Mouse (Mus musculus) CD4-positive helper T cell, adult 2 months (primary cell): ENCODE data around the gene Med18.

Source experiments
- DNase-seq: peaks from one replicate; pipeline ENCODE4 v3.0.0-alpha.2; 2012; ENCODE audit warnings: low read depth, missing footprints, low spot score

Gene Med18

DNA sequence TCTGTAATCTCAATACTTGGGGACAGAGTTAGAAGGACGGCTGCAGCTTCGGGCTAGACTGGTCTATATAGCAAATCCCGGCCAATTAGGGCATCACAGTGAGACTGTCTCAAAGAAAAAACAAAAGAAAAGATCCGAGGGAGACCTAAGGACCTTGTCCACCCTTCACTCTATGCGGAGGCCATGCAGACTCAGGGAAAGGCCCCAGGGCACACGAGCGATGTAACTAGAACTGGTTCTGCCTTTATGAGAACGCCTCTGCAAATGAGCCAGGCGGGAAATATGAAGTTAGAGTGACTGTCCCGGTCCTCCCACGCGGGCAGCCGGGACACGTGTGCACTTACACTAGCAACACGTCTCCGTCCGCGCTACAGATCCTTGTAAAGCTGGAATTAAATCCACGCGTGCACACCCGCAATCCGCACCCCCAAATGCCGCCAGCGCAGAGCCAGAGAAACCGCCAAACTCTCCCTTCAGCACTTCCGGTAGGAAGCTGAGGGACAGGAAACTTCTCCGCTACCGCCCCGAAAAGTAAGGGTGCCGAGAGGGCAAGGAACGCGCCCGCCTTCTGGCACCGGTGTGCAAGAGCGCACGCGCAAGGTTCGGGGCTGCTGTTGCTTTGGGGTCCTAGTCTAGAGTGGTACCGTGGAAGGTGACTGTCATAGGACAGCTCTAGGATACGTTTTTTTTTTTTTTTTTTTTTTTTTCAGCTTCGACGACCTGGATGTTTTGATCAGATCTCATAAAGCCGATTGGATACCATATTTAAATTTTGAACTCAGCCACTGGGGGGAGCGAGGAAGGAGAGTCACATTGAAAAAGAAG, at the start of gene Med18:
Gene Med18, minus strand, starts transcription at position 492 of the 825 bp plus-strand sequence.
- peak; percentile 94 for DNase-seq

DNA sequence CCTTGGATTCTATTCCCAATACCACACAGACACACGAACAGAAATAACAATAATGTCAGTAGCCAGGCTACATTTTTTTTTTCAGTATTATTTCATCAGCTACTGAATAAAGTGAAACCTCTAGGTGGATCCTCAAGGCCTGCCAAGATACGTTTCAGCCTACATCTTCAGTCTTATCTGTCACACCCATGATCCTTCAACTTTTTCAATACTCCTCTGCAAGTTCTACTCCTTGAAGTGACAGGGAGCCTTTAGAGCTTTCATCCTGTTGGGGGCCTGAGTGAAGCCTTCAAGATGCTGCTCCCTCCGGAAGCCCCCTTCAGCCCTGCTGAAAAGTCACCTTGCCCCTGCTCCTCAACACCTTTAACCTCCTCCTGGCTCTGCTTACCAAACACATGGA, 48.4 kb upstream of the Med18 start:
- DNase-seq: no peak

DNA sequence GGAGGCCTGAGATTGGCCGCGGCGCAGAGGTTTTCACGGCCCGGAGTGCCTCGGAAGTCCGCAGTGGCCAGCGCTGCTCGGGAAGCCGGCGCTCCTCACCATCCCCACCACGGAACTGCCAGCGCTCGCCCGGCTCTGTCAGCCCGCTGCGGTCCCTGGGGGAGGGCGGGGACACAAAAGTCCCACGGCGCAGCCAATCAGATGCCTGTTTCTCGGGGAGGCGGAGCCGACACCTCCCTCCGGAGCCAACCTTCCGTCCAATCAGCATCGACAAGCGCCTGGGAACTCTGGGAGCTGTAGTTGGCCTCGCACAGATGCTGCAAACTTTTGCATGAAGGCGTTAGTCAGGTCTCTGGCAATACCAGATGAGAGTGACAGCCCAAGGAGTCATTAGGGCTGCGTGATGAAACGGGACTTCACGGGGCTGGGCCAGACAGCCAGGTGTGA, 46.7 kb upstream of the Med18 start, which contains the start of gene Sesn2:
Gene Sesn2, minus strand, starts transcription at position 150 of the 447 bp plus-strand sequence.
- peak; percentile 96 for DNase-seq

DNA sequence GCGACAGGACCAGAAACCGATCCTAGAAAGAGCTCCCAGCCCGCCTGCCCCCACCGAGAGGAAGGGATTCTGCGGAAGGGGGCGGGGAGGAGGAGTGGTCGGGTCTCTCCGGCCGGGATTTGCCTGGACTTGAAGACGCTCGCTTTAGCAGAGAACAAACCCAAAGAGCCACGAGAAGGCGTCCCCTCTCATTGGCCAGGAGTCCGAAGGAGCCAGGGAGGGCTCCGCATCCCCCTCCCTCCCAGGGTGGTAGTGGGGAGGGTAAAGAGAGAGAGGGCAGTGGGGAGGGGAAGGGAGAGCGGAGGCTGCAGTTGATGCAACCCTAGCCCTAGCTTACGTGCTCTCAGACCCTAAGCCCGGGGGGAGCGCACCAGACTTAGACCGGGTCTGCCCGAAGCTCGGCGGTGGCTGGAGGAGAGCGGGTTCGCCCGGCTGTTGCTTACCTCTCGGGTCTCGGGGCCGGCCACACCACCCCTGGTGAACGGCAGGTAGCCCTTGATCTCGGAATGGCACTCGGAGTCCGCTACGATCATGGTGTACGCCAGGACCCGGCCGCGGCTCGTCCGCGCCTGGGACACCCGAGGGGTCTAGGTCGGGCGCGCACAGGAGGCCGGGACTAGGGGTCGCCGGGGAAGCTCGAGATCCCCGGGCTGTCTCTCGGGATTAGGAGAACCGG, 46.0 kb upstream of the Med18 start:
- peak; percentile 54 for DNase-seq

DNA sequence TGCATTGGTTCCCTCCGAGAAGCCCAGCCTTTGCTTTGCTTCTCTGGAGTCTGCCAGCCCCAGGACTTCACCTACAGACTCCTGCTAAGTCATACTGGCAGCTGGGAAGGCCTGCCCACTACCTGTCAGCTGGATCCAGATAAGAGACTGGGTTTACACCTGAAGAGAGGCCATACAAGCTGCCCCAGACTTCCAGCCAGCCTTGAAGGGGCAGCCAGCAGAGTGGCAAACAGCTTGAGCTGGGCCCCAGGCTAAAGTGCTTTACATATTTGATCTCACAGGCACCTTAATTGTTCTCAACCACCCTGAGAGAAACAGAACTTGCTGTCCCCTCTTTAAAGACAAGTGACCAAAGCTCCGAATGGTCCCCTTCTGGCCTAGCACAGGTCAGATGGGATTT, 43.5 kb upstream of the Med18 start:
- no peak for DNase-seq

DNA sequence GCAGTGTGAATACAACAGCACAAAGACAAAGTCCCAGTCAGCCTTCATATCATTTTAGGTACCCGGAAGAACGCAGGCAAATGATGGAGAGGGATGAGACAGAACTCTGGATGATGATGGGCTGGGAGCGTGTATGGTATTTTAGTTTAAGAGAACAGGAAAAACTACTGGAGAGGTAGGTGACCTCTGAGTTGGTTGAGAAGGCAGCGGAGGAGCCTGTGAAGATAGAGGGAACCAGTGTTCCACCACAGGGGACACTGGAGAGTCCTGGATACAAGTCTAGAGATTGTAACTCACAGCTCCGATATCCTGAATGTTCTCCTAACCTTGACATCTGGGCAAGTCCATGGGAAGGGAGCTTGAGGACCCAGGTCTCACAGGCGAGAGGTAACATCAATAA, 42.5 kb upstream of the Med18 start:
- DNase-seq: no peak

DNA sequence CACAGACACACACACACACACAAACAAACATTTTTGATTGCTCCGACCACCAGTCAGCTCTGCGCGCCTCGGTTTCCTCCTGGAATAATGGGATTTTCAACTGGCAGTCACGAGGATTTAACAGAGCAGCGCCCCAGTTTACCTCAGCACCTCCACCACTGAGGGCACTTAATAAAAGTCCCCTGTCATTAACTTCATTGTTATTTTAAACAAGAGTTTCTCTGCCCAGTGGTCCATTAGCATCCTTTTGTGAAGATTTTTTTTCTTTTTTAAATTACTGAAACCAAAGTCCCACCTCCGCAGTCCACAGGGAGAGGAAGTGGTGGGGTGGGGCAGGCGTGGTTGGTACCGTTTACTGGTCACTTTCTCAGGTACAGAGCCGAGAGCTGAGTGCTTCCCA, 42.1 kb upstream of the Med18 start:
- DNase-seq: no peak

DNA sequence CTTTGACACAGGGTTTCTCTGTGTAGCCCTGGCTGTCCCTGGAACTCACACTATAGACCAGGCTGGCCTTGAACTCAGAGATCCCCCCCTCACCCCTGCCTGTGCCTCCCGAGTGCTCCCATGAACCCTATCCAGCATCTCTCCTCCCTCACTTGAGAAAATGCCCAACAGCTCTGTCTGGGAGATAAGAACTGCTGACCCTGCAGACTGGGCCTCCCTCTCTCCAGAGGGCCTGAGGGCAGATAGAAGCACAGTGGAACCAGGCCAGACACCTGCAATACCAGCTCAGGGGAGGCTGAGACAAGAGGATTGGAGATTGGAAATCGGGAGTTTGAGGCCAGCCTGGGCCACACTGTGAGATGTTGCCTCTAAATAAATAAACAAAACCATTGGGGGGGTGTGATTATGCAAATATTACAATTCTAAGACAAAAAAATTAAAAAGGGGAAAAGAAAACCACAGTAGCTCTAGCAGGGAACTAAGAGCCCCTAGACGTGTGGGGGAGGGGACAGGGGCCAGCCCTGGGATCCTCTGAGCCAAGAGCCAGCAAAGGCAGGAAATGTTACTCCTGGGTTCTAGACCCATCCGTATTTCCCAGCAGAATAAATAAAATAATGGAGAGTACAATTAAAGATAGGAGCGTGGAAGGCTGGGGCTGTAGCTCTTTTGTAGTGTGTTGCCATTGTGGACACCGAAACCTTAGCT, 41.5 kb upstream of the Med18 start:
- DNase-seq: no peak

DNA sequence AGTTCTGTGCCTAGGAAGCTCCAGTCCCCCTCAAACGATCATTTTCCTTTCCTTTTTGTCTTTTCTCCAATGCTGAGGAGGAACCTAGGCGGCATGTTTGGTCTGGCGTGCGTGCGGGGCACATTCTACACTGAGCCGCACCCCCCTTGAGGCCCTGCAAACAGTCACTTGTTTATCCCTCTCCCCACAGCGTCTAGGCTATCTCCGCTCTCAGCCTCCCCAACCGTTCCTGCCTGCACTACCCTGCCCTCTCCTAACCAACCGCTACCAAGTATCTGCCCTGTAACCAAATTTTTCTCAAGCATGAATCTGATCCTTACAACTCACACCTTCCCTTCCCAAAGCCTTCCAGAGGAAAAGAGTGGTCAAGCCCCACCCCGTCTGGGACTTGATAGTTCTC, 39.6 kb upstream of the Med18 start:
- no peak for DNase-seq

DNA sequence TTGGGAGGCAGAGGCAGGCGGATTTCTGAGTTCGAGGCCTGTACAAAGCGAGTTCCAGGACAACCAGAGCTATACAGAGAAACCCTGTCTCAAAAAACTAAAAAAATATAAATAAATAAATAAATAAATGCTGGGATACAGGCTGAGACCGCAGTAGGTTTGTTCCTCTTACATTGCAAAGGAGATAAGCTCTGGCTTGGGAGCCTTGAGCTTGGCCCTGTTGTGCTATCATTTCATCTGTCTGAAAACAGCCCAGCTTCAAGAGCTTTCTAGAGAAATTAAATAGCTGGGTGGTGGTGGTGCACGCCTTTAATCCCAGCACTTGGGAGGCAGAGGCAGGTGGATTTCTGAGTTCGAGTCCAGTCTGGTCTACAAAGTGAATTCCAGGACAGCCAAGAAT, 37.9 kb upstream of the Med18 start:
- DNase-seq: no peak

DNA sequence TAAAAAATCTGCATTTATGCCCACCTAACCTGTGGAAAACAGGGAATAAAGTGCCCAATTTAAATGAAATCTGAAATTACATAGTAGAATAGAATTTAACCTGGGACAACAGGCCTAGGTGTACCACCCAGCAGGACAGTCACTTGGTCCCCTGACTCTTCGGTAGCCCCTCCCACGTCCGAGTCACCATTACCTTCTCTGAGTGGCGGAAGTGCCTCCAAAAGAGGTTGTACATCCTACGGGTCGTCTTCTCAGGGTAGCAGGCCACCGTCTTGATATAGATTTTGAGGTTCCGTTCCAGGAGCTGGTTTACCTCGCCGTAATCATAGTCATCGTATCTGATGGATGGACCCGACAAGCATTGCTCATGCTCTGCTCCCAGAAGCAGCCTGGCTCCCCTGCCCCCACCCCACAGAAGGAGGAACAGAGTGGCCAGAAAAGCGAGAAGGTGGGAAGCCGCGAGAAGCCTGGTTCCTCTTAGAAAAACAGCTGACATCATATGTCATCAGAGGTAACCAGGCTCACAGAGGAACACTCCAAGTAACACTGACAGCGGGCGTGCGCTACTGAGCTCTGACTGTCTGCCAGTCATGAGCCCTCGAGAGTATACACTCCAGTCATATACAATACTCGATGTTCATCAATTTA, 30.7 kb upstream of the Med18 start:
- DNase-seq: no peak

DNA sequence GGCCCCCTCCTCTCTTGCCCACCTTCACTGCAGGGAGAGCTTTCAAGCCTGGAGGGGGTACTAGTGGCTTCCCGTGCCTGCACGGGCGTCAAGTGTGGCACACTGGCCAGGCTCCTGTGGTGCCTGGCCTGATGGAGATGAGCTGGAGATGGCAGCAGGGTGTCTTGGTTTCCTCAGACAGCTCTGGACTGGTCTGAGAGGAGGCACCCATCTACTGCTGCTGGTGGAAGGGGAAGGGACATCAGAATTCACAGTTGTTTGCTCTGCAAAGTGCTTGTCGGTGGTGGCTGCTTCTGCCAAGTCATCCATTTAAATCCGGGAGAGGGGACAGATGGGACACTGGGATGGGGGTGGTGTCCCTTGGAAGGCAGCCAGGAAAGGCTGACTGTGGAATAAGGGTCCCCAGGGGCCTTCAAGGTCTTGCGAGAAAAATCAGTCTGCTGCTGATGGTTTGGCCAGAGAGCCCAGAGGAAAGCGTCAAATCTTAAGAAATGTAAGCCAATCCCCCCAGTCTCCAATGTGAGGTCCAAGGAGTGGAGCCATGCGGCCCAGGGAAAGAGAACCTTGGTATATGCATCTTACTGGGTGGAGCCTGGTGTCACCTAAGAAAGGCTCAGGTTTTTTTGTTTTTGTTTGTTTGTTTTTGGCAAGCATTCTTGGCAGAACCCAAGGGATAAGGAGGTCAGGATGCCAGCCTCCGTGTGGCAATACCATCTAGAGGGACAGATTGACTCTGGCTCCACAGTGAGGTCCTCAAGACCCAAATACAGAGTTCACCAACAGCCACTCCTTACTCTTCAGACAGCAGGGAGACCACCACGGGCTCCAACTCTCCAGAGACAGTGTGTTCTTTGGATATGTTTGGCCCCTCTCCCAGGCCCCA, 28.7 kb upstream of the Med18 start:
- no peak for DNase-seq

DNA sequence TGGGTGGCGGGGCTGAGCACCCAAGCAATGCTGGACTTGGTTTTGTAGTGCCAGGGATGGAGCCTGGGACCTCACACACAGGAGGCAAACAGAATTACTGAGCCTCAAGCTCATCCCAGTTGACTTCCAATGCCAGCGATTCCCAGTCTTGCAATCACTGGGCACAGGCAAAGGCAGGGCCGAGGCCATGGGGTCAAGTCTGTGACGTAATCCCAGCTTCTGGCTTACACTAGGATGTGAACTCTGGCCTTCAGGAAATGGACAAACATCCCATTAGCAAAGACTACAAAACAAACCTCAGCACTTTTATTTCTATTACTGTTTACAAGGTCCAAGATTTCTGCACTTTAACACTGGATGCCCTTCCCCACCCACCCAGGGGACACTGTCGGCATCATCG, 28.0 kb upstream of the Med18 start:
- DNase-seq: no peak

DNA sequence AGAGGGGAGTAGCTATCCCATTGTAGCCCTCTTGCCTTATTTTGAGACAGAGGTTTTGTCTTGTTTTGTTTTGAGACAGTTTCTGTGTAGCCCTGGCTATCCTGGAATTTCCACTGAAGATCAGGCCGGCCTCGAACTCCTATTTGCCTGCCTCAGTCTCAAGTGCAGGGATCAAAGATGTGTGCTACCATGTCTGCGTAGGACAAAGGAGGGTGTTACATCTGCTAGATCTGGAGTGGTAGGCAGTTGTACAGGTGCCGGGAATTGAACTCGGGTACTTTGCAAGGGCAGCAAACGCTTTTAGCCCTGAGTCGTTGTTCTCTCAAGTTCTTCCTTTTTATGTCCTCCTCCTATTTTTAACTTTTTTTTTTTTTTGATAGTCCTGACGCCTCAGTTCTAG, 27.3 kb upstream of the Med18 start:
- DNase-seq: no peak

DNA sequence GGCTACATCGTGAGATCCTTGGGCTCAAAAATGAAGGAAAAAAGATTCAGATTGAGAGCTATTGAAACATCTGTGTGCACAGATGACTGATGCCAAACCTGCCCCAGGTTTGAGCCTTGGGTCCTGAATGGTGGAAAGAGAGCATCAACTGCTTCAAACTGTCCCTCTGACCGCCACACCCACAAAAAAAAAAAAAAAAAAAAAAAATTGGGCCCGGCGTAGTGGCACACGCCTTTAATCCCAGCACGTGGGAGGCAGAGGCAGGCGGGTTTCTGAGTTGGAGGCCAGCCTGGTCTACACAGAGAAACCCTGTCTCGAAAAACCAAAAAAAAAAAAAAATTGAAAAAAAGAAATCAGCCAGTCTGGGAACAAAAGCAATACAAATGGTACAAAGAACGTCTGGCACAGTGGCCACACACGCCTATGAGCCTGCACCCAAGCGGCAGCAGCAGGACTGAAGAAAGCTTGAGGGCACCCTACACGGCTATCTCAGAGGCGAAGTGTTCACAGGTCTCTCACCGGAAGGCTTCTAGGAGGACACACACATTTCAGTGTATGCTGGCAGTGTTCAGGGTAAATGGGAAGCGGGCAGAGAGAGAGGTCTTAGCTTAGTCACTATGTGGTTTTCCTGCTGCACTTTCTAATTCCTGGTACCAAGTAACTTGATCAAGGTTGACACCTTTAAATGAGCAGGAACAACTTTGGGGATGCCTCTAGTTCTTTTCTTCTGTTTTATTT, 26.7 kb upstream of the Med18 start:
- DNase-seq: no peak

DNA sequence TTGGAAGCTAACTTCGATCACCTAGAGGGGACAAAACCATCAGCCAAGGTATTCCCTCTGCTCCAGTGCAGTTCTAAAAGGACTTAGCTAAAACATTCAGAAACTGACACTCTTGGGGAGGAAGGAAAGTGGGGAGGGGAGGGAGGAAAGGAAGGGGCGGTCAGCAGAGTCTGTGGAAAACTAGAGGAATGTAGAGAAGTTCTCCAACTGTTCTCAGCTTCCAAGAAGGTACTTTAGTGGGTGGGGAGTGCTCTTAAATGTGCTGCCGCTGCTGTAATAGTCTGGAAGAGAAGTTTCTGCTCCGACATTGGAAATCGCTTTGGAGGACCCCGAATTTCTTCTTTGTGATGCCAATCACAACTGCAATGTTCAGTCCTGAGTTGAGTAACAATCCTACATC, 25.3 kb upstream of the Med18 start:
- no peak for DNase-seq

DNA sequence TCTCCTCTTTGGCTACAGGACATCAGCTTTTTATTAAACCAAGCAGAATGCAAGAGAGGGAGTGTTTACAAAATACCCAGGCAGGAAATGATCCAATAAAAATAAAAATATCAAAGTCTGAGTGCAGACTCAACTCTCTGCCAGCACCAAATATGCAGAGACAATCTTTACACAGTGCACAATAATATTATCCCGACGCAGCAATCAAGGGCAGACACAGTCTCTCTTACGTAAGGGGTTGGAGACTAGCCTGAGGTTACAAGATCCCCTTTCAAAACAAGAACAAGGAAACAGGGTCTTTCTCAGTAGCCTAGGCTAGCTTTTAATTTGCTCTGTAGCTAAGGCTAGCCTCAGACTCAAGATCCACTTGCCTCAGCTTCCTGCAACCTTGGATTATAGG, 24.8 kb upstream of the Med18 start:
- DNase-seq: no peak

DNA sequence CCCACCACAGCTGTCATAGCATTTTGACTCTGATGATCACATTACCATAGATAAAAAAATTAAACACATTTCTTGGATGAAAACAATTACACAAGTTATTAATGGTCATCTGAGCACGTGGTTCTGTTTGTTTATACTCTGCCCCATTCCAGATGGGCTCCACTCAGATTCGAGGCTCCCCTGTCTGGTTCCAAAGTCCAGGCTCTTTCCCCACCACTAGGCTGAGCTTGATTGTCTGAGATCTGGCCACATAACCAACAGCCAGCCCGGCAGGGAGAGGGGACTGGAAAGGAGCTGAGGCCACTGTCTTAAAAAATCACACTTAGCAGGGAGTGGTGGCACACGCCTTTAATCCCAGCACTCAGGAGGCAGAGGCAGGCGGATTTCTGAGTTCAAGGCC, 21.1 kb upstream of the Med18 start:
- DNase-seq: no peak

DNA sequence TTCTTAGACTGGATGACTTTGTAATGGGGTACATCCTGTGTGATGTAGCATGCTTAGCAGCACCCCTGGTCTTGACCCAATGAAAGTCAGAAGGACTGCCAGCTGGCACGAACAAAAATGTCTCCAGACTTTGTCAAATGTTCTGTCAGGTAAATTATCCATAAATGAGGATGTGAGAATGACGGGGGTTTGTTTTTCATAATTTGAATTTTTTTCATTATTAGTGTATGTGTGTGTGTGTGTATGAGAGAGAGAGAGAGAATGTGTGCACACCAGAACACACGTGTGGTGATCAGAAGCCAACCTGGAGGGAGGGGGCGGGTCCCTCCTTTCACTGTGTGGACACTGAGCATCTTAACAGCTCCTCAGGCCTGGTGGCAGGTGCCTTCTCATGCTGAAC, 20.5 kb upstream of the Med18 start:
- DNase-seq: no peak

DNA sequence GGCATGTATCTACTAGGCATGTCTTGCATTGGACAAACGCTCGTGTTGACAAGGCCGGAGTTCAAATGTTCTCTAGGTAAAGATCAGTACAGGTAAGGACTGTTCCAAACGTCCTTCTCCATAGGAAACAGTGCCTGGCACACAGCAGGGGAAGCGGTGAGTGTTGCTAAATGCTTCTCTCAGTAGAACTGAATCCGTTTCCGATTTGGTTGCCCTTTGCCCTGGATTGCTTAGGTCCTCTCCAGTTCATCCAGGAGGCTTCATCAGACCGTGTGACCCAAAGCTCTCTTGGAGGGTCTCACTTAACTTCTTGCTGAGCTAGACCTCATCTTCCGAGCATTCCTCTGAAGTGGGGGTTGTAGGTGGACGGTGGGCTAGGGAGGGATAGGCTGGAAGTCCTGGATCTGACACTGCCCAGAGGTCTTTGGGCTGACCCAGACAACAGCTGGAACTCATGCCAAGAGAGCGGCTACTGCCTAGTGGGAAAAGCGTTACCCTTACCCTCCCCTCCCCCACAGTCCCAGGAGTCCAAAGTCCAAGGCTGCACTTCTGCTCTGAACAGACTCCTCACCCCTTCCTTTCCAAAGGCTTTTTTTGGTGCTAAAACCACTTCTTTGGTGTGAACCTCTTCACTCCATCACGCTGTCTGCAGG, 19.4 kb upstream of the Med18 start:
- DNase-seq: no peak
